Mouse (Mus musculus) cortical plate, adult 2 months (tissue): ENCODE measurements around the gene Pcp4l1.

Experiments used
- CTCF ChIP-seq: fragments of 200-500 bp; IDR thresholded peaks from 2 replicates; pipeline ENCODE4 v1.5.1; 2011; ENCODE audit warnings: mild to moderate bottlenecking, control low read depth, low read length; ENCODE audit not compliant: insufficient read depth; ENCODE audit errors: extremely low read depth
- POLR2A ChIP-seq: fragments of 200-500 bp; IDR thresholded peaks from 2 replicates; pipeline ENCODE4 v1.6.1; 2011; ENCODE audit warnings: mild to moderate bottlenecking, low read length, control low read depth; ENCODE audit not compliant: insufficient read depth; ENCODE audit errors: extremely low read depth

DNA sequence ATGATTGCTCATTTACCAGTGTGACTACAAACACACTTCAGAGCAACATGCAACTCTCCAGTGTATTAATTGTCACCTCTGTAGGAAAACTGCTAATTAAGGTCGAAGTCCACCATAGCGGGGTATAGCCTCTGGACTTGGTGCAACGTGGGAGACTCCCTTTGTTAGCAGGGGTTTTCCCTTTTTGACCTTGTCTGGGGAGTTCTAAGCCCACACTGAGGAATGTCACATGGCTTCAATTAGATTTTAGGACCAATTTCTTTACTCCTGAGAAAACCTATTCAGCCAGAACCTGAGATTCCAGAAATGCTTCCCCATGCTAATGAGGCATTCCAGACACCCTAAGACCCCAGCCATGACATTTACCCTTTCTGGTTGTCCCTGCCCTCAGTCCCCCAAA is 34.1 kb upstream of the Pcp4l1 start:
- TF ChIP-seq CTCF (no peak), POLR2A (no peak)
